Mouse (Mus musculus): ENCODE results near the gene Snrpb2.

DNA sequence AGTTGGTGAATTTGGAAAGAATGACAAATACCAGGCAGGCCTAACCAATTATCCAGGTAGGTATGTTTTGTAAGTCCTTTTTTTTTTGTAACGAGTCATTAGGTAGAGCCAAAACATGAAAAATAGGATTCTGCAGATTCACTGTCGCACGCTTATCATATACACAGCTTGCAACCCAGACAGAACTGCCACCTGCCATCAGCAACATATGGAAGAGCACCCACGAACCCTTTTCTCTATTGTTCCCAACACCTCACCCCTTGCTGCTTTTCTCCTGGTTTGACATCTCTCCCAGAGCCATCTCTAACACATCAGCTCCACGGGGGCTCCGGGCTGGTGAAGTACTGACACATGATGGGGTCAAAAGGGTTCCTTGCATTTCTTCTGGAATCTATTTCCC, 31.9 kb downstream of the Snrpb2 start:
- no peak for TF ChIP-seq EP300 (IDR thresholded peaks at IDR 0.05; ENCODE audit: low read depth)
- TF ChIP-seq CTCF (IDR thresholded peaks at IDR 0.05; ENCODE audit: low read depth), result no peak
